Mouse (Mus musculus): ENCODE measurements around the gene Lsm4. TPM values are rescaled to one million over a fixed set of nuclear protein-coding genes. Genes with fewer than 3 reads are reported as not detected.
A peak's percentile ranks its signal among the peaks of the same experiment; 100 is the strongest.

Gene Lsm4
- polyA plus RNA-seq (2015; fragmentation: Nextera tagmentation; extraction: Ambion mirVana), result 272 and 281 TPM in 2 replicates

- under 1% methylated on average over 60 of the region's 60 CpGs for WGBS
- Histone ChIP-seq H3K27ac (ENCODE audit: low read length) (peak within 1 kb of the TSS; percentile 91), H3K4me2 (replicated peaks; ENCODE audit: low read depth, low read length) (peak within 1 kb of the TSS; percentile 72), H3K27me3 (ENCODE audit: insufficient read depth, low read length) (no peaks in the 10 kb centered on the region), H3K9me3 (ENCODE audit: low read length) (no peaks in the 10 kb centered on the region), H3K4me1 (ENCODE audit: insufficient read depth, low read length) (peaks cover 46% of the 10 kb centered on the region), H3K36me3 (ENCODE audit: insufficient read depth, low read length) (peaks cover 4% of the 10 kb centered on the region), H3K9ac (replicated peaks; ENCODE audit: low read length) (peak within 1 kb of the TSS; percentile 74), H3K4me3 (ENCODE audit: low read length) (peak within 1 kb of the TSS; percentile 61)
- ATAC-seq (ENCODE audit: low FRiP score, low TSS enrichment), result peak; percentile 97
Observed at GRCm38 (mm10) chr8:70673079-70673856, at the start of gene Lsm4. TSS of gene Lsm4 (plus strand) at chr8:70673248.

GRCm38 (mm10) chr8:70625104-70625503 lies 47.9 kb upstream of the Lsm4 start:
- Histone ChIP-seq H3K4me3 (ENCODE audit: low read length) (no peak overlapping the region), H3K36me3 (ENCODE audit: insufficient read depth, low read length) (no peaks in the 10 kb centered on the region), H3K27me3 (ENCODE audit: insufficient read depth, low read length) (0 out of 2 replicates have a peak, but pooled peaks cover 9% of the 10 kb centered on the region), H3K9me3 (ENCODE audit: low read length) (no peaks in the 10 kb centered on the region; the same call in 1 of the 2 replicates), H3K4me2 (replicated peaks; ENCODE audit: low read depth, low read length) (no peak overlapping the region; the same call in 1 of the 2 replicates), H3K27ac (ENCODE audit: low read length) (no peak overlapping the region), H3K4me1 (ENCODE audit: insufficient read depth, low read length) (peaks cover 12% of the 10 kb centered on the region), H3K9ac (replicated peaks; ENCODE audit: low read length) (no peak overlapping the region)
- 13% methylated on average over 5 of the region's 5 CpGs for WGBS
- no peak for ATAC-seq (ENCODE audit: low FRiP score, low TSS enrichment)

GRCm38 (mm10) chr8:70627041-70627440 lies 46.0 kb upstream of the Lsm4 start:
- Histone ChIP-seq H3K4me2 (replicated peaks; ENCODE audit: low read depth, low read length) (no peak overlapping the region), H3K9ac (replicated peaks; ENCODE audit: low read length) (no peak overlapping the region), H3K4me1 (ENCODE audit: insufficient read depth, low read length) (peaks cover 31% of the 10 kb centered on the region), H3K4me3 (ENCODE audit: low read length) (no peak overlapping the region), H3K27me3 (ENCODE audit: insufficient read depth, low read length) (no peaks in the 10 kb centered on the region), H3K27ac (ENCODE audit: low read length) (no peak overlapping the region), H3K9me3 (ENCODE audit: low read length) (no peaks in the 10 kb centered on the region; the same call in 1 of the 2 replicates), H3K36me3 (ENCODE audit: insufficient read depth, low read length) (no peaks in the 10 kb centered on the region)
- no peak for ATAC-seq (ENCODE audit: low FRiP score, low TSS enrichment)
- WGBS, result 84% methylated on average over 5 of the region's 5 CpGs

GRCm38 (mm10) chr8:70628986-70629490 lies 44.0 kb upstream of the Lsm4 start:
- Histone ChIP-seq H3K27me3 (ENCODE audit: insufficient read depth, low read length) (no peaks in the 10 kb centered on the region), H3K4me1 (ENCODE audit: insufficient read depth, low read length) (peaks cover 38% of the 10 kb centered on the region), H3K9ac (replicated peaks; ENCODE audit: low read length) (peak overlapping the region; percentile 72), H3K4me2 (replicated peaks; ENCODE audit: low read depth, low read length) (peak overlapping the region; percentile 70), H3K9me3 (ENCODE audit: low read length) (no peaks in the 10 kb centered on the region; the same call in 1 of the 2 replicates), H3K36me3 (ENCODE audit: insufficient read depth, low read length) (no peaks in the 10 kb centered on the region), H3K27ac (ENCODE audit: low read length) (peak overlapping the region; percentile 34; the same call in 1 of the 2 replicates), H3K4me3 (ENCODE audit: low read length) (peak overlapping the region; percentile 60)
- ATAC-seq (ENCODE audit: low FRiP score, low TSS enrichment), result no peak
- WGBS, result 56% methylated on average over 7 of the region's 7 CpGs

GRCm38 (mm10) chr8:70629574-70630531 lies 43.2 kb upstream of the Lsm4 start:
- H3K27me3 ChIP-seq (ENCODE audit: insufficient read depth, low read length), result no peaks in the 10 kb centered on the region
- no peaks in the 10 kb centered on the region; the same call in 1 of the 2 replicates for H3K9me3 ChIP-seq (ENCODE audit: low read length)
- H3K36me3 ChIP-seq (ENCODE audit: insufficient read depth, low read length), result no peaks in the 10 kb centered on the region
- WGBS, result 1% methylated on average over 60 of the region's 60 CpGs
- peak overlapping the region; percentile 34 for H3K27ac ChIP-seq (ENCODE audit: low read length)
- peak overlapping the region; percentile 70 for H3K4me2 ChIP-seq (replicated peaks; ENCODE audit: low read depth, low read length)
- ATAC-seq (ENCODE audit: low FRiP score, low TSS enrichment), result peak; percentile 89
- peak overlapping the region; percentile 72 for H3K9ac ChIP-seq (replicated peaks; ENCODE audit: low read length)
- H3K4me3 ChIP-seq (ENCODE audit: low read length), result peak overlapping the region; percentile 60
- H3K4me1 ChIP-seq (ENCODE audit: insufficient read depth, low read length), result peaks cover 46% of the 10 kb centered on the region

GRCm38 (mm10) chr8:70630532-70631381 lies 42.3 kb upstream of the Lsm4 start:
- H3K4me3 ChIP-seq (ENCODE audit: low read length), result peak overlapping the region; percentile 60; the same call in 1 of the 2 replicates
- H3K27me3 ChIP-seq (ENCODE audit: insufficient read depth, low read length), result no peaks in the 10 kb centered on the region
- H3K4me1 ChIP-seq (ENCODE audit: insufficient read depth, low read length), result peaks cover 49% of the 10 kb centered on the region
- H3K9me3 ChIP-seq (ENCODE audit: low read length), result no peaks in the 10 kb centered on the region
- H3K27ac ChIP-seq (ENCODE audit: low read length), result peak overlapping the region; percentile 1; the same call in 1 of the 2 replicates
- 13% methylated on average over 22 of the region's 22 CpGs for WGBS
- 0 out of 2 replicates have a peak overlapping the region, but pooled peaks have one; percentile 1 for H3K9ac ChIP-seq (replicated peaks; ENCODE audit: low read length)
- H3K36me3 ChIP-seq (ENCODE audit: insufficient read depth, low read length), result no peaks in the 10 kb centered on the region
- peak; percentile 60; the same call in 1 of the 2 replicates for ATAC-seq (ENCODE audit: low FRiP score, low TSS enrichment)
- H3K4me2 ChIP-seq (replicated peaks; ENCODE audit: low read depth, low read length), result peak overlapping the region; percentile 70

GRCm38 (mm10) chr8:70631436-70631835 lies 41.6 kb upstream of the Lsm4 start:
- H3K9ac ChIP-seq (replicated peaks; ENCODE audit: low read length), result no peak overlapping the region
- H3K9me3 ChIP-seq (ENCODE audit: low read length), result no peaks in the 10 kb centered on the region
- ATAC-seq (ENCODE audit: low FRiP score, low TSS enrichment), result no peak
- H3K27ac ChIP-seq (ENCODE audit: low read length), result no peak overlapping the region
- no peaks in the 10 kb centered on the region for H3K36me3 ChIP-seq (ENCODE audit: insufficient read depth, low read length)
- WGBS, result 15% methylated on average over 24 of the region's 24 CpGs
- peaks cover 52% of the 10 kb centered on the region for H3K4me1 ChIP-seq (ENCODE audit: insufficient read depth, low read length)
- peak overlapping the region; percentile 70; the same call in 1 of the 2 replicates for H3K4me2 ChIP-seq (replicated peaks; ENCODE audit: low read depth, low read length)
- H3K4me3 ChIP-seq (ENCODE audit: low read length), result 0 out of 2 replicates have a peak overlapping the region, but pooled peaks have one; percentile 10
- H3K27me3 ChIP-seq (ENCODE audit: insufficient read depth, low read length), result no peaks in the 10 kb centered on the region

- no peaks in the 10 kb centered on the region for H3K9me3 ChIP-seq (ENCODE audit: low read length)
- no peak within 1 kb of the TSS for H3K27ac ChIP-seq (ENCODE audit: low read length)
- ATAC-seq (ENCODE audit: low FRiP score, low TSS enrichment), result no peak
- no peaks in the 10 kb centered on the region for H3K36me3 ChIP-seq (ENCODE audit: insufficient read depth, low read length)
- H3K4me2 ChIP-seq (replicated peaks; ENCODE audit: low read depth, low read length), result peak within 1 kb of the TSS; percentile 70; the same call in 1 of the 2 replicates
- 0 out of 2 replicates have a peak within 1 kb of the TSS, but pooled peaks have one; percentile 10 for H3K4me3 ChIP-seq (ENCODE audit: low read length)
- 0 out of 2 replicates have a peak within 1 kb of the TSS, but pooled peaks have one; percentile 7 for H3K9ac ChIP-seq (replicated peaks; ENCODE audit: low read length)
- H3K27me3 ChIP-seq (ENCODE audit: insufficient read depth, low read length), result no peaks in the 10 kb centered on the region
- WGBS, result 78% methylated on average over 6 of the region's 6 CpGs
- H3K4me1 ChIP-seq (ENCODE audit: insufficient read depth, low read length), result peaks cover 60% of the 10 kb centered on the region
Observed at GRCm38 (mm10) chr8:70632346-70632892, 40.6 kb upstream of the Lsm4 start, which contains the start of gene Gdf15. TSS of gene Gdf15 (minus strand) at chr8:70632456.
